Mouse (Mus musculus) forebrain, embryonic 13.5 days (tissue): ENCODE measurements around the gene BC147527. TPM values are rescaled to one million over a fixed set of nuclear protein-coding genes. Genes with fewer than 3 reads are reported as not detected.
"Not testable (repeated sequence)": the region's sequence is repeated elsewhere in the genome, so short reads cannot be mapped to it uniquely, and the experiment has no call there.

Experiments used
- ATAC-seq: fragments of 200-750 bp; cut with Nextera tagmentation; 2 replicates; pipeline ENCODE4 v1.8.0; 2017
- H3K27ac ChIP-seq: fragments of 300-500 bp; sonication (generic); 2 replicates; pipeline ENCODE4 v1.5.1; 2015; ENCODE audit warnings: inconsistent platforms, mild to moderate bottlenecking, moderate library complexity
- H3K27me3 ChIP-seq: fragments of 300-500 bp; sonication (generic); 2 replicates; pipeline ENCODE4 v1.6.1; 2015; ENCODE audit warnings: mild to moderate bottlenecking, inconsistent platforms
- H3K36me3 ChIP-seq: fragments of 300-500 bp; sonication (generic); 2 replicates; pipeline ENCODE4 v1.6.1; 2015; ENCODE audit warnings: mild to moderate bottlenecking, inconsistent platforms; ENCODE audit not compliant: poor library complexity, severe bottlenecking
- H3K4me1 ChIP-seq: fragments of 300-500 bp; sonication (generic); 2 replicates; pipeline ENCODE4 v1.6.1; 2015; ENCODE audit warnings: inconsistent platforms
- H3K4me2 ChIP-seq: fragments of 300-500 bp; sonication (generic); 2 replicates; pipeline ENCODE4 v1.6.1; 2015; ENCODE audit warnings: inconsistent platforms, mild to moderate bottlenecking, moderate library complexity
- H3K4me3 ChIP-seq: fragments of 300-500 bp; sonication (generic); 2 replicates; pipeline ENCODE4 v1.5.1; 2015; ENCODE audit warnings: mild to moderate bottlenecking, inconsistent platforms
- H3K9ac ChIP-seq: fragments of 300-500 bp; sonication (generic); 2 replicates; pipeline ENCODE4 v1.6.1; 2015; ENCODE audit warnings: mild to moderate bottlenecking, inconsistent platforms
- H3K9me3 ChIP-seq: fragments of 300-500 bp; sonication (generic); replicated peaks from 2 replicates; pipeline ENCODE4 v1.6.1; 2016; ENCODE audit warnings: inconsistent platforms
- WGBS: fragments of 180-500 bp; shearing (Covaris S2); methylation state at CpG from one replicate; pipeline ENCODE4 v1.1.7; 2015; 5-methylcytosine and 5-hydroxymethylcytosine counted together
- polyA plus RNA-seq: library from polyadenylated mRNA; unstranded; fragments of >200 nt; fragmentation: Nextera tagmentation; extraction: Ambion mirVana; gene quantifications from 2 replicates; pipeline ENCODE4 v1.2.1, GENCODE M21; 2015

BC147527 gene
- not detected in 2 replicates for polyA plus RNA-seq

- 54% methylated on average over 2 of the region's 2 CpGs for WGBS
Observed at GRCm38 (mm10) chr13:120299991-120300442, at the start of gene BC147527. Gene BC147527 (plus strand): TSS chr13:120300392.

GRCm38 (mm10) chr13:120251208-120251924 lies 48.8 kb upstream of the BC147527 start:
- not testable (repeated sequence) for H3K27ac ChIP-seq, H3K4me1 ChIP-seq, H3K4me2 ChIP-seq, H3K9me3 ChIP-seq, ATAC-seq, H3K4me3 ChIP-seq, H3K36me3 ChIP-seq, H3K27me3 ChIP-seq, H3K9ac ChIP-seq
- 81% methylated on average over 2 of the region's 3 CpGs for WGBS

More at GRCm38 (mm10) chr13:120299991-120300442, at the start of gene BC147527:
- Histone ChIP-seq H3K4me1 (no peaks in the 10 kb centered on the region), H3K36me3 (no peaks in the 10 kb centered on the region), H3K4me2 (no peak within 1 kb of the TSS), H3K9ac (no peak within 1 kb of the TSS), H3K27me3 (no peaks in the 10 kb centered on the region), H3K9me3 (no peaks in the 10 kb centered on the region), H3K4me3 (no peak within 1 kb of the TSS), H3K27ac (no peak within 1 kb of the TSS)
- ATAC-seq, result no peak

GRCm38 (mm10) chr13:120258817-120259658 lies 41.2 kb upstream of the BC147527 start:
- not testable (repeated sequence) for H3K4me3 ChIP-seq, H3K4me2 ChIP-seq, H3K9ac ChIP-seq, H3K9me3 ChIP-seq, H3K4me1 ChIP-seq, H3K27ac ChIP-seq, ATAC-seq, H3K27me3 ChIP-seq, H3K36me3 ChIP-seq
- 92% methylated on average over 3 of the region's 3 CpGs for WGBS

- ATAC-seq, H3K4me1 ChIP-seq, H3K4me3 ChIP-seq, H3K36me3 ChIP-seq, H3K9ac ChIP-seq, H3K27me3 ChIP-seq, H3K9me3 ChIP-seq, H3K4me2 ChIP-seq, H3K27ac ChIP-seq: not testable (repeated sequence)
- WGBS, result 73% methylated on average over 3 of the region's 3 CpGs
Observed at GRCm38 (mm10) chr13:120259718-120260117, 40.5 kb upstream of the BC147527 start.

GRCm38 (mm10) chr13:120262870-120263269 lies 37.3 kb upstream of the BC147527 start, which contains the start of gene AF067061:
Gene AF067061 (plus strand): TSS chr13:120263114.
- not testable (repeated sequence) for ATAC-seq

GRCm38 (mm10) chr13:120277837-120278236 lies 22.4 kb upstream of the BC147527 start:
- H3K4me3 ChIP-seq, H3K4me1 ChIP-seq, H3K4me2 ChIP-seq, H3K27me3 ChIP-seq, H3K36me3 ChIP-seq, ATAC-seq, H3K9me3 ChIP-seq, H3K27ac ChIP-seq, H3K9ac ChIP-seq: not testable (repeated sequence)
- 30% methylated on average over 2 of the region's 2 CpGs for WGBS

More at GRCm38 (mm10) chr13:120262870-120263269, 37.3 kb upstream of the BC147527 start, which contains the start of gene AF067061:
- H3K4me1 ChIP-seq, H3K4me2 ChIP-seq, H3K27ac ChIP-seq, H3K27me3 ChIP-seq, H3K9ac ChIP-seq, H3K9me3 ChIP-seq, H3K4me3 ChIP-seq, H3K36me3 ChIP-seq: not testable (repeated sequence)
- 90% methylated on average over 2 of the region's 2 CpGs for WGBS

GRCm38 (mm10) chr13:120278784-120279183 lies 21.4 kb upstream of the BC147527 start:
- H3K27me3 ChIP-seq, result no peaks in the 10 kb centered on the region
- WGBS, result 92% methylated on average over 9 of the region's 9 CpGs
- H3K9ac ChIP-seq, result no peak overlapping the region
- no peak overlapping the region for H3K27ac ChIP-seq
- H3K36me3 ChIP-seq, result no peaks in the 10 kb centered on the region
- H3K9me3 ChIP-seq, result no peaks in the 10 kb centered on the region
- no peaks in the 10 kb centered on the region for H3K4me1 ChIP-seq
- no peak overlapping the region for H3K4me3 ChIP-seq
- H3K4me2 ChIP-seq, result no peak overlapping the region
- no peak for ATAC-seq

GRCm38 (mm10) chr13:120299324-120299894 lies 783 bp upstream of the BC147527 start:
- Histone ChIP-seq H3K4me1 (no peaks in the 10 kb centered on the region), H3K36me3 (no peaks in the 10 kb centered on the region), H3K27ac (no peak overlapping the region), H3K9ac (no peak overlapping the region), H3K9me3 (no peaks in the 10 kb centered on the region), H3K4me2 (no peak overlapping the region), H3K27me3 (no peaks in the 10 kb centered on the region), H3K4me3 (no peak overlapping the region)
- no peak for ATAC-seq
- 70% methylated on average over 1 of the region's 1 CpGs for WGBS

- no peaks in the 10 kb centered on the region for H3K9me3 ChIP-seq
- no peaks in the 10 kb centered on the region for H3K27me3 ChIP-seq
- WGBS, result 85% methylated on average over 4 of the region's 4 CpGs
- no peak overlapping the region for H3K4me2 ChIP-seq
- no peaks in the 10 kb centered on the region for H3K4me1 ChIP-seq
- H3K27ac ChIP-seq, result no peak overlapping the region
- no peak overlapping the region for H3K4me3 ChIP-seq
- H3K36me3 ChIP-seq, result no peaks in the 10 kb centered on the region
- no peak for ATAC-seq
- no peak overlapping the region for H3K9ac ChIP-seq
Observed at GRCm38 (mm10) chr13:120300853-120301252, 661 bp downstream of the BC147527 start.

GRCm38 (mm10) chr13:120310749-120311148 lies 10.6 kb downstream of the BC147527 start:
- H3K27me3 ChIP-seq, result no peaks in the 10 kb centered on the region
- no peaks in the 10 kb centered on the region for H3K9me3 ChIP-seq
- ATAC-seq, result no peak
- H3K36me3 ChIP-seq, result no peaks in the 10 kb centered on the region
- WGBS, result 81% methylated on average over 4 of the region's 4 CpGs
- no peaks in the 10 kb centered on the region for H3K4me1 ChIP-seq
- H3K9ac ChIP-seq, result no peak overlapping the region
- no peak overlapping the region for H3K27ac ChIP-seq
- no peak overlapping the region for H3K4me3 ChIP-seq
- no peak overlapping the region for H3K4me2 ChIP-seq

- Histone ChIP-seq H3K4me1 (no peaks in the 10 kb centered on the region), H3K4me3 (no peak overlapping the region), H3K27me3 (no peaks in the 10 kb centered on the region), H3K9ac (no peak overlapping the region), H3K4me2 (no peak overlapping the region), H3K9me3 (no peaks in the 10 kb centered on the region), H3K36me3 (no peaks in the 10 kb centered on the region), H3K27ac (no peak overlapping the region)
- WGBS, result 45% methylated on average over 14 of the region's 14 CpGs
- ATAC-seq, result no peak
Observed at GRCm38 (mm10) chr13:120313584-120313983, 13.4 kb downstream of the BC147527 start.

- not testable (repeated sequence) for H3K27ac ChIP-seq, H3K9me3 ChIP-seq, H3K36me3 ChIP-seq, ATAC-seq, H3K4me2 ChIP-seq, H3K9ac ChIP-seq, H3K4me1 ChIP-seq, H3K27me3 ChIP-seq, H3K4me3 ChIP-seq
- WGBS, result 68% methylated on average over 3 of the region's 3 CpGs
Observed at GRCm38 (mm10) chr13:120316578-120316977, 16.4 kb downstream of the BC147527 start, which contains the start of gene Tcstv3. Gene Tcstv3 (plus strand): TSS chr13:120316878.
